Mouse (Mus musculus): ENCODE measurements at regions not wholly inside any gene's neighbourhood (a gene's known extent, or its start where the extent isn't known, plus 50 kb on each side); places are given as distances from the start of the nearest gene placed in this dataset.

DNA sequence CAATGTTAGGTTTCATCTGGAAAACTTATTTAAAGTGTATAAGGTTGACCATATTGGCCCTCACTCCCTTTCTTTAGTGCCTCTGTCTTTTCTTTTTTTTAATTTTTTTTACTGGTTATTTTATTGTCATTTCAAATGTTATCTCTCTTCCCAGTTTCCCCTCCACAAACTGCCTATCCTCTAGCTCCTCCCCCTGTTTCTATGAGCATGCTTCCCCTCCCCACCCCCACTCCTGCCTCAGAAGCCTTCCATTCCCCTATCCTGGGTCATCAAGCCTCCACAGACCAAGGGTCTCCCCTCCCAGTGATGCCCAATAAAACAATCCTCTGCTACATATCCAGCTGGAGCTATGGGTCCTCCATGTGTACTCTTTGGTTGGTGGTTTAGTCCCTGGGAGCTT, 2134.9 kb upstream of the Lrrc6 start:
- no peak for DNase-seq (ENCODE audit: low spot score)

DNA sequence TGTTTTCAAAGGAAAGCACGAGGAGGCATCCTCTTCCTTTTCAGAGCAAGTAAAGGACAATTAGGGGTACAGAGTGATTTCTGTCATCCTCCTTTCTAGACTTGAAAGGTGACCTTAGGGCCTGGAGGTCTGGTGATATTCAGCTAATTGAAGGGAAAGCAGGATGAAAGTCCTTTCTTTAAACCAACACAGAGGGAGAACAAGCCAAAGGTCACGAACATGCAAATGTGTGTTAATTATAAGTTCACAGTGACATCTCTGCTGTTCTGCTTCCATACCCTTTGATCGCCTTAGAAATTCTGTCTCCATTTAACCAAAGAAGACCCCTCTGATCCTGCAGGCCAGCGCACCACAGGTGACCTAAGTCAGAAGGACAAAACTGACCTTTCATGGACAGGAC, 2126.3 kb upstream of the Lrrc6 start:
- no peak for DNase-seq (ENCODE audit: low spot score)

GRCm38 (mm10) chr15:68624831-68625230, 2124.1 kb upstream of the Lrrc6 start:
- DNase-seq (ENCODE audit: low spot score), result no peak

DNA sequence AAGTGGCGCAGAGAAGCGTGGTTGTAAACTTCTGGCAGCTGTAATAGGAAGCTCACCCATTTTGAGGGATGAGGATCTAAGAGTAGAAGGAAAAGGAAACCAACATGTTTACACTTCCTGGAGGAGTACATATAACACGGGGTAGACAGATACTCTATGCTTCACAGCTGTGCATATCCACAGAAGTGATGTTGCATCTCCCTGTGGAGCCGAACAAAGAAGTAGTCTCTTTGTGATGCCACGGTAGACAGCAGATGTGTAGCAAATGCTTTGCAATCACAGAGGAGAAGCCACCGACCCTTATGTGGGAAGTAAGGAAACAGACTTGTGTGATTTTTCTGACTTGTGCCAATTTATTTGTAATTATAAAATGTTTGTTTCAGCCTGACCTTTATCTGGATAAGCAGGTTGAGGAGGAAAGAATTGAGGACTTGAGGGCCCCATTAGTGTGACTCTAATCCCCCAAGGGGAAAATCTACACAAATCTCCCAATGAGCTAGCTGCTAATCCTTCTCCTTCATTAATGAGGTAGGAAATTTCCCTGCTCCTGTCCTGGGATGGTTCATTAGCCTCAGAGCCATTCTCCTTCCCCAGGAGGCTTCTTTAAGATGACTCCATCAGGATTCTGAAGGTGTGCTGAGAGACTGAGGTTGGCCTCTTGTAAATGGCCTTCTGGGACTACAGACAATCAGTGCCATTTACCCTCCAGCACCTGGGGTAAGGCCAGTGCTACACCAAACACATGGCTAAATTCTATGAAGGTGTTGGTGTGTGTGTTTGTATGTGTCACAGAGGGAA, 2119.9 kb upstream of the Lrrc6 start:
- no peak for DNase-seq (ENCODE audit: low spot score)

GRCm38 (mm10) chr15:68606110-68606791, 2105.5 kb upstream of the Lrrc6 start:
- DNase-seq (ENCODE audit: low spot score), result peak; percentile 12

- no peak for DNase-seq (ENCODE audit: low spot score)
Measured at GRCm38 (mm10) chr15:68605478-68605877, 2104.8 kb upstream of the Lrrc6 start.

GRCm38 (mm10) chr15:68582177-68582576, 2081.5 kb upstream of the Lrrc6 start:
- DNase-seq (ENCODE audit: low spot score), result no peak

DNA sequence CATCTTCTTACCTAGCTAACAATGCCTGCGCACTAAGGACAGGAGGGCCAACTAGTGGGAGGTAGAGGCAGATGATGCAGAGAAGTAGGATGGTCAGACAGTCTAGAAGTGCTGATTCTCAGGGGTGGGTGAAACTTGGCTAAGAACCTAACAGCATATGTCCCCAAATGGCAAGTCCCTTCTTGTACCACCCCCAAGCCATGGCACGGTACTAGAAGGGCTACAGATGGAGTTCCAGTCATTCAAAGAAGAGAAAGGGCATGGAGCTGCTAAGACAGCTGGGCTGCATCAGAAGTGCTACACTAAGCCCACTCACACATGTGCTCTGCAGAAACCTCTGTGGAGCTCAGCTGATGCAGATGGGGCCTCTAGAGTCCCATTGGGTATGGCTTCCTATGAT, 2078.8 kb upstream of the Lrrc6 start:
- DNase-seq (ENCODE audit: low spot score), result no peak

DNA sequence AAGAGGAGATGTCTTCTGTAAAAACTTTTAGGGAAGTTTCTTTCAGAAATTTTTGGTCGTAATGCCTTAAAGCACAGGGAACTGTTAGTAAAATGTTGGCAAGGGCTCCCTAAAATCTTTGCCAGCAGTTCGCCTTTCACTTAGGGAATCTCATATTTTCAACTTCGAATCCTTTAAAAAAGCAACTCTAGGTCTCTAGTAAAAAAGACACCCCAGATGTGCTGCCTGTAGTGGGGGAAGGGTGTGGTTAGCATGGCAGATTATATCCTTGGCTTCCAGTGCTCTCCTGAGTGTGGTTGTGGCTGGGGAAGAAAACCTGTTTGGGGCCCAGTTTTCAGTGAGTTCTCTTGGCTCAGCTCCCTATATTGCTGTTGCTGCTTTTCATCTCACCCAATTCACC, 2059.9 kb upstream of the Lrrc6 start:
- no peak for DNase-seq (ENCODE audit: low spot score)

GRCm38 (mm10) chr15:68556133-68556532, 2055.4 kb upstream of the Lrrc6 start:
- no peak for DNase-seq (ENCODE audit: low spot score)

DNA sequence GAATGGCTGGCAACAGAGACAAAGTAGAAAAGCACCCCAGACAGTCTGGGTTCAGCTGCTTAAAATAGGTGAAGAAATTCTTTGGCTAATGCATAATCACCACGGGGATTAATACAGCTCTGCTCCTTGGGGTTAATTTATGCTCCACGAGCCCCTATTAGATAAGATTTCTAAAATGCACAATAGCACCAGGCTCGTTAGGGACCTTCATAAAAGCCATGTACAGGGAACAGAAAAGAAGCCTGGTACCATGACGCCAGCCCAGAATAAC, 2035.3 kb upstream of the Lrrc6 start:
- DNase-seq (ENCODE audit: low spot score), result no peak

DNA sequence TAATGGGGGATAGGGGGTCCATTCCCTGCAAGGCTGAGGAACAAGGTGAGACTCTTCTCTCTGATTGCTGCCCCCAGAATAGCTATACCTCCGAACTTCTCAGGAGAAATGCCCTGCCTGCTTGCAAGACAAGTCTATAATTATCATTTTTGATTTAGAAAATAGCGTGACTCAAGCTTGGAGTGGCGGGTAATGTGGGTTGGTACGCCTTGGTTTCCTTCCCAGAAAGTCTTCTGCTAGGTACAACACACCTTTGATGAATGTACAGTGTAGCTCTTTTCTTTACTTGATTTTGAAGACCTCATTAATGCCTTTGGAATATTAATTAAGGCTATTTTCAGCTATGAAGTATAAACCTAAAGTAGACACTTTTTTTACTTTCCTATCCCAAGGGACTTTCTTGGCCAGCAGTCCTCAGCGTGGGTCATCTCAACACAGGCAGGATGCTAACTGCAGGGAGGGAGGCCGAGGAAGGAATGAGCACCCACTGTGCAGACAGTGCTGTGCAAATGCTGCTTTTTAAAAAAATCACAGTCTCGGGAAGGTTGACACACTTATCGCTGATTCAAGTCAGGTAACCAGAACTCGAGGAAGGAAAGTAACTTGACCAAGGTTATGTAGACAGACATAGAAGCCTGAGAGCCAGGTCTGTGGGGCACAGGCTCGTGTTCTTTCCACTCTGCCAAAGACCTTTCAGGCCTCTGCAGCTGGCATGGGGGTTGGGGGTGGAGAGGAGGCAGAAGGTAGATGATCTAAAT, 2034.8 kb upstream of the Lrrc6 start:
- DNase-seq (ENCODE audit: low spot score), result no peak

DNA sequence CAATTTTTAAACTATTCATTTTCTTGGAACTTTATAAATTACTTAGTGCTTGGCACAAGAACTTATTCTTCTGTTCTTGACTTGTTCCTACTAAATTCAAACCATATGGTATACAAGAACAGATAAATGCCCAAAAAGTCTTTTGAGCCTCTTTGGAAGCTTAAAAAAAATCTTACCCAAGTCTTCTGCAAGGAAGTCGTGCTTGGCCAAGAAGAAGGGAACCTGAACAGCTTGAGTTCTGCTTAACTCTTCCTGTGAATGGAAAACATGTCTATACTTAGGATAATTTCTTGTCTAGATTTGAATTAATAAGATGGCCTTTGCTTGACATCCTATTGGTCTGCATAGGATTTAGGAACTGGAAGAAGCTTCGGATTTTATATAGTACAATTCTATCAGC, 2020.0 kb upstream of the Lrrc6 start:
- peak; percentile 26 for DNase-seq (ENCODE audit: low spot score)

DNA sequence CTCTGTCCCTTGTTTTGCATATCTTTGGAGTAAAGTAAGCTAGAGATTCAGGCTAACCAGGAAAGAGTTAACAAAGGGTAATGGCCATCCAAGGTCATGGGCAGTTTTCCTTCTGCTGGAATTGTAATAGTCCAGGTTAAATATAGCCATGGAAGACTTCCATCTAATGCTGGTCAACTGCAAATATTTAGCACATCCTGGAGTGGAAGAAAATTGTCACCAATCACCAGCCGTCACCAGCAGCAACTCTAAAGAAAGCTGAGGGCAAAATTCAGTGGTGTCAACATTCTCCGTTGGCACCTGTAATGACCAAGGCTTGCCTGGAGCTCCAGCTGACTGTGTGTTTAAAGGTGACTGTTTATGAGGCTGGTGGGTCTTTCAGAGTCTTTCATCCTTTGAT, 2011.7 kb upstream of the Lrrc6 start:
- DNase-seq (ENCODE audit: low spot score), result no peak

DNA sequence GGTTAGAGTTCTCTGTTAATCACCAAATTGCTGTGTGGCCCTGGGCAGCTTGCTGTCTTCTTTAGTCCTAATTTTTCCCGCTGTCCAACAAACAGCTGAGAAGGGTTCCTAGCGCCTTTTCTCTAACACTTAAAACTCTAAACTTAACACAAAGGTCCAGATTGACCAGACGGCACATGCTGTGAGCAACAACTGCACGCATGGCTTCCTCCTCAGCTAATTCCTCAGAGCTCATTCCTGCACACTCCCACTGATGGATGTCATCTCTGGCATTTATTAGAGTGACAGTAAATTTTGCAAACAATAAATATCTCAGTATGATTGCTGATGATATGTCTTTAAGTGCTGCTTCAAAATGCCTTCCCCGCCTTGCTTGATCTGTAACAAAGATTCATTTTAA, 2007.5 kb upstream of the Lrrc6 start:
- DNase-seq (ENCODE audit: low spot score), result no peak

- no peak for DNase-seq (ENCODE audit: low spot score)
Measured at GRCm38 (mm10) chr15:68506093-68506492, 2005.4 kb upstream of the Lrrc6 start.

DNA sequence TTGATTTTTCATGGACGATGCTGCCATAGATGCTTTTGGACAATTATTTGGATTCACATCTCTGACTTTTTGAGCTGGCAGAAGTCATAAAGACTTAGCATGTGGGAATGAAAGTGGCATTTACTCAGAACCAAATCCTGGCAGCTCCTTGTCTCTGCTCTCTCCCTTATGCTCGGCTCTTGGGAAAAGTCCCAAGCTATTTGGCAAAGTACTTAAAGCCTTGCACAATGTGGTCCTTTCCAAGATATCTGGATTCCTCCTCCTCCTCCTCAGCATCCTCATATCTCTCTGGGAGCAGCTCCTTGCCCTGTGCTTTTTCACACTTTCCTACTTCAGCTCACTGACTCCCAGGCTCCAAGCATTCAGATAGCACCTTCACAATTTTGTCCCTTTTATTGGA, 1995.7 kb upstream of the Lrrc6 start:
- no peak for DNase-seq (ENCODE audit: low spot score)

DNA sequence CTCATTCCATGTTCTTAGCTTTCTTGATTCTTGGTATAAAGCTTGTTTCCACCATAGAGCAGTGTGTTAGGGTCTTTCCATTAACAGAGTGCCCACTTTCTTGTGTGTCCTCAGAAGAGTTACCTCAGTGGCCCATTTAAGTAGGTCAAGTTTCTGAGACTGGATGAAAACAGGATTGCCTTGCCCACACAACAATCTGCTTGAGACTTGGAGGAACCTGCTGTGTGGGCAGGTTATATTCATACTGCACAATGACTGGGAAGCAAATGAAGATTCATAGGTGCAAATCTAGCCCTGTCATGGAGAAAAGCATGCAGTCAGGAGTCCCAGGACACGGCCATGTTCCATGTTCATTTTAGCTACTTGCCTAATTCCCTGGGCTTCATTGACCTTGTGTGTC, 1984.1 kb upstream of the Lrrc6 start:
- no peak for DNase-seq (ENCODE audit: low spot score)

GRCm38 (mm10) chr15:68477745-68478144, 1977.0 kb upstream of the Lrrc6 start:
- DNase-seq (ENCODE audit: low spot score), result no peak

DNA sequence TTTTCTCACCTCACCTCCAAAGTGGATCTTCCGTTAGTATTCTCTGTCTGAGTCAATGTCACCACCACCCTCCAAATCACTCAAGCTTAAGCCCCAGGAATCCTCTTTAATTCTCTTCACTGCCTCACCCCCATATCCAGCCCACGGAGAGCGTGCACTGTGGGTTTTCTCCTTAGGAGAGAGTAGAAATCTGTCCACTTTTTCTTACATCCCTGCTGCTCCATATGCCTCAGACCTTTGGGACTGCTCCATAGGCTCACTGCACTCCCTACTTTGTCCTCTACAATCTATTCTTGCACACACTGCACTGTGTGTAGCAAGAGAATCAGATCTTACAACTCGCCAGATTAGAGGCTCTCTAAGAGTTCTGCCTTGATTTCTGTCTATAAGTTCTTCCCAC, 1971.2 kb upstream of the Lrrc6 start:
- DNase-seq (ENCODE audit: low spot score), result no peak

DNA sequence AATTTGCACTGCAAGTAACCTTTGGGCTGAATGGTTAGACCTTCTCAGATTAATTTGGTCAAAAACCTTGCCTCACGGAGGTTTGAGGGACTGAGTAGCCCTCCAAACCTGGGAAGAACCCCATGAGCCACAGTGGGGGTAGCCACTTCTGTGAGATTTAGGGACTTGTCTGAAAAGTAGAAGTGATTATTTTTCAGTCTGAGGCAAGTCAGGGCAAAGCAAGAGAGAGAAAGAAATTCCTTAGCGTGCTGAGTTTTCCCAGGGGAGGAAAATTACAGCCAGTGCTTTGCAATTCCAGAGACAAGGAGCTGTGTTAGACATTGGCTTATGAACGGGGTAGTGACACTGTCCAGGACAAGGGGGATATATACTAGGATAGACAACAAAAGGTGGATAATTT, 1962.1 kb upstream of the Lrrc6 start:
- DNase-seq (ENCODE audit: low spot score), result no peak

DNA sequence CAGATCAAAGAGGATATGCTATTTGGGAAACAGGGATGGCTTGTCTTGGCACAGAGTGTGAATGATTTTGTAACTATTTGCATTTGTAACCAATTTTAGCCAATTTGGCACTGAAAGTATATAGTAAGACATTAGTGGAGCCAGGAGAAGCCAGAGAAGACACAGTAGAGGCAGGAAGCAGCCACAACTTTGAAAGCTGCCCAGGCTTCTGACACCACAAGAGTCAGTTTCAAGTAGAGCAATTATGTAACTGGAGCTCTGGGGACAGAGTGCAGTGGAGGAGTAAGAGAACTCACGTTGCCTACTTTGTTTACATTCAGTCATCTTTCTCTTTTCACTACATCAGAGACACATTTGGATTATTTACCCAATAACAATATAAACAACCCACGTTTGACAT, 1956.5 kb upstream of the Lrrc6 start:
- no peak for DNase-seq (ENCODE audit: low spot score)

GRCm38 (mm10) chr15:68451971-68452370, 1951.3 kb upstream of the Lrrc6 start:
- DNase-seq (ENCODE audit: low spot score), result no peak
